Mouse (Mus musculus) testis, postnatal 14 days (tissue): ENCODE measurements around the gene Izumo2.

Source experiments
- DNase-seq: peaks from one replicate; pipeline ENCODE4 v3.0.0; 2021; ENCODE audit warnings: low spot score

The Izumo2 gene

GRCm38 (mm10) chr7:44708574-44708973 lies at the start of gene Izumo2:
Gene Izumo2 (plus strand): TSS chr7:44708742.
- no peak for DNase-seq

DNA sequence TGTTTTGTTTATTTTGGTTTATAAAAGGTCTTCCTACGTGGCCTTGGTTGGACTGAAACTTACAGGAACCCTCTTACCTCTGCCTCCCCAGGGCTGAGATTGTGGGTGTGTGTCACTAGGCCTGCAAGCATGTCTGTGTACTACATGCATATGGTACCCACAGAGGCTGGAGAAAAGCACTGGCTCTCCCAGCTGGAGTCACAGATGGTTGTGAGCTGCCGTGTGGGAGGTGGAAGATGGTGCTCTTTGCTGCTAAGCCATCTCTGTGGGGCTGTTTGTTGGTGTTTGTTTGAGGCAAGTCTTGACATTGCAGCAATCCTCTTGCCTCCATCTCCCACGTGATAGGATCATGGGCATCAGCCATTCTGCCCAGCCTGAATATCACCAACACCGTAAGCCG lies 47.3 kb upstream of the Izumo2 start:
- DNase-seq = no peak

GRCm38 (mm10) chr7:44662168-44662567 lies 46.4 kb upstream of the Izumo2 start:
- no peak for DNase-seq

DNA sequence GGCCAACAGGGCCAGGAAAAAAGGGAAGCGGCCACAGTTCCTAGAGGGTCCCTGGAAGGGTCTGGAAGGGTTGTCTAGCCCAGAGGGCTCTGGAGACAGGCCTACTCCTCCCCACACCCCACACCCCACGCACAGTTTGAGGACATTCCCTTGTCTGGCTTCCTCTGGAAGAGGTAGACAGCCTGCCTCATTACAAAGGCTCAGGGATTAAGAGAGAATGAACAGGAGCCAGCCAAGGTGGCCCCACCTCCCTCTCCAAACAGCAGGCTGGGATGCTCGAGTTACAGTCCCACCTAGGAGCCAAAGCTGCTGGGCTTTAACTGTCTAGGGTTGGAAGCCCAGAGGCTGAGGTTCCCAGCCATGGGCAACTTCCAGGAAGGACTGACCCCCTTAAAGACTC lies 46.0 kb upstream of the Izumo2 start:
- no peak for DNase-seq

- no peak for DNase-seq
These were observed 45.0 kb upstream of the Izumo2 start for GRCm38 (mm10) chr7:44663546-44663945.

- DNase-seq = no peak
These were observed 43.8 kb upstream of the Izumo2 start for GRCm38 (mm10) chr7:44664731-44665130.

- DNase-seq = no peak
These were observed 42.1 kb upstream of the Izumo2 start for GRCm38 (mm10) chr7:44666462-44666861.

DNA sequence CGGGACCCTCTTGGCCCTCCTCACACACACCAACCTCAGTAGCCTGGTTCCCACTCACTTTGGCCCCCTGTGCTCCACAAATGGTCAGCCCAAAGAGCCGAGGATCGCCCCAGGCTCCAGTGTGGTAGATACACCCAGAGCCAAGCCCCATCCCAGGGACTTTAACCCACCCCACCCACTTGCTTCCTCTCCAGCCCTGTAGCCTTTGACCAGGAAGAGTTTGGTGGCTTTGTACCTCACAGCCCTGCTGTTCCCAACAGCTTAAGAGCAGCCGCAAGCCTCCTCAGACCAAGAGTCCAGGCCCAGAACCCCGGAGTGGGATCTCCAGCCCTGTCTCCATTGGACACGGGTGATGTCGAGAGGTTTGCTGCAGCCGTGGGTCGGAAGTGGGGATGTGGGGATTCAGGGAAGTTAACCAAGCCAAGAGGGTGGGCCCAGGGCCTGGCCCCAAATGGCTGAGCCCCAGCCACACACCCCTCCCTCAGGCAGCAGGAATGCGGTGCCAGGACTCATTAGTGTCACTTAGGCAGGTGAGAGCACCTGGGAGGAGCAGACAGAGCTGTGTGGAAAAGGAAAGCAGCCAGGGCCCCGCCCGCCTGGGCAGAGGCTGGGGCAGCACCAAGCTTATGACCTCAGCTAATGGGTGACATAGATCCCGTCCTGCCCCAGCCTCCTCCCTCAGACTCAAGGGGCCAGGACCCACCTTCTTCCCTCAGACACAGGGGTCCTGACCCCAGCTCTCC lies 40.4 kb upstream of the Izumo2 start:
- no peak for DNase-seq

DNA sequence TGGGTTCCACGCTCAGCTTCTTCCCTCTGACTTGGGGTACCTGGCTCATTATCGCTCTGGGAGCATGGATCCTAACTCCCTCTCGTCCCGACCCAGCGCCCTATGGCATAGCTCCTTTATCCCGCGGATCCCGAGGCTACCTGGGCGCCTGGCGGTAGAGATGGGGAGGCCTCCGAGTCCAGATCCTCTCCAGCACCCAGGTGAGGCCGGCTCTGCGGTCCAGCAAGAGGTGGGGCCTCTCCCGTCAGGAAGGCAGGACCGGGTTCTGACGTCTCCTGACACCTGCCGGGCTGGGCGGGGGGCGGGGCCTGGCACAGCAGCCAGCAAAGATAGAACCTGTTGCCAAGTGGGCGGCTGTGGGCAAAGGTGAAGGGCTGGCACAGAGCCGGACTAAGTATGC lies 39.4 kb upstream of the Izumo2 start:
- no peak for DNase-seq

DNA sequence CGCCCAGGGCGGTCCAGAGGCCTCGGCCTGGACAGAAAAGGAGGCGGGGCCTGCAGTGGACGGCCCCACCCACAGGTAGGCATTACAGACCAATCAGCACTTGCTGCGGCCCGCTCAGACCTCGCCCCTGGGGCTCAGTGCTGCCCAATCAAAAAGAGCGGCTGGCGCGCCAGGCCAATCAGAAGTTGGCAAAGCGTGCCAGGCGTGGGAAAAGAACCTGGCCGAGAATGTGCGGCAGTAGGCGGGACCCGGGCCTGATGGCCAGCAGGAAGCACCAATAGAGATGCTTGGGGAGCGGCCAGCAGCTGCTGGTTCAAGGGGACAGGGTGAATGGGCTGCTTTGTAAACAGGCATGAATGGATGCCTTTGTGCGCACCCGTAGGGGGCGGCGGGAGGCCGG lies 37.7 kb upstream of the Izumo2 start, which contains the start of gene Myh14:
TSS of gene Myh14 (minus strand) at position 41 of the 400 bp plus-strand sequence.
- peak; percentile 93 for DNase-seq

DNA sequence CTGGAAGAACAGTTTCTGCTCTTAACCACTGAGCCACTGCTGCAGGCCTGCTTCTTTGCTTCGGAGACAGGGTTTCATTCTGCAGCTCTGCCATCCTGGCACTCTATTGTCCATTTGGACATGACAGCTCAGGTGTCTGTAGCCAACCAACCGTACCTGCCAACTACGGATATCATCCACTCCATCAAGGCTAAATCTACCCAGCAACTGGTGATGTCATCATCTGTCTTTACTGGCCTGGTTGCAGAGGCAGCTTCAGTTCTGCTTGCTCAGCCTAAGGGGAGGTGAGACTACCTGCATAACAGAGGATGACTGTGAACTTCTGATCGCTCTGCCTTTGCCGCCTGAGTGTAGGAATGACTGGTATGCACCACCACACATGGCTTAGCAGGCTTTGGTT lies 36.3 kb upstream of the Izumo2 start:
- DNase-seq = no peak

- DNase-seq = no peak
These were observed 34.0 kb upstream of the Izumo2 start for GRCm38 (mm10) chr7:44674511-44674910.

- DNase-seq = no peak
These were observed 33.4 kb upstream of the Izumo2 start for GRCm38 (mm10) chr7:44675171-44675570.

GRCm38 (mm10) chr7:44676126-44676525 lies 32.4 kb upstream of the Izumo2 start:
- DNase-seq = no peak

- DNase-seq = no peak
These were observed 31.9 kb upstream of the Izumo2 start for GRCm38 (mm10) chr7:44676611-44677010.

- DNase-seq = no peak
These were observed 24.9 kb upstream of the Izumo2 start for GRCm38 (mm10) chr7:44683656-44684055.

- no peak for DNase-seq
These were observed 22.8 kb upstream of the Izumo2 start for GRCm38 (mm10) chr7:44685531-44686402.

DNA sequence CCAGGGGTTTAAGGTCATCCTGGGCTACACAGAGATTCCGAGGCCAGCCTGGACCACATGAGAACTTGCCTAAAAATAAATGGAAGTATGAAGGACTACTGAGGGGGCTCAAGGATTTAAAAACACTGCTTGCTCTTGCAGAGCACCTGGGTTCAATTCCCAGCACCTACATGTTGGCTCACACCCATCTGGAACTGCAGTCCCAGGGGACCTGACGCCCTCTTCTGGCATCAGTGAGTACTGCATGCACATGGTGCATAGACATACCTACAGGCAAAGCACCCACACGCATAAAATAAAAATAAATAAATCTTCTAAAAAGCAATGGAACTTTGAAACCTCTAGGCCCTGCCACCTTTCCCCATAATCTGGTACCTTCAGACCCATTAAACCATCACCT lies 19.7 kb upstream of the Izumo2 start:
- no peak for DNase-seq

DNA sequence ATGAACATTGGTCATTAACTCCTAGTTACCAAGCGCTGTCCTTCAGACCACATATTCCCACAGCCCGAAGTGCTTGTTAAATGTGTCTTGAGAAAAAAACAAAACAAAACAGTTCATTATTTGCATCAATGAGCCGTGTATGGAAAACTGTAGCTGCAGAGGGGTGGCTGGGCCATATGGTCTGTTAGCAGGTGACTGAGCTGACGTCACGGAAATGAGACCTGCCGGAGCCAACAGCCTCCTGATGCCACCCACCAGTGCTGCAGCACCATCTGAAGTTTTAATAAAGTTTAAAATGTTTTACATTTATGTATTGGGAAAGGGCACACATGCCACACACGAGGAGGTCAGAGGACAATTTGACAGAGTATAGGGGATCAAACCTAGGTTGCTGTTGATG lies 19.2 kb upstream of the Izumo2 start:
- no peak for DNase-seq

- DNase-seq = peak; percentile 58
These were observed 14.9 kb upstream of the Izumo2 start for GRCm38 (mm10) chr7:44693427-44694175.

DNA sequence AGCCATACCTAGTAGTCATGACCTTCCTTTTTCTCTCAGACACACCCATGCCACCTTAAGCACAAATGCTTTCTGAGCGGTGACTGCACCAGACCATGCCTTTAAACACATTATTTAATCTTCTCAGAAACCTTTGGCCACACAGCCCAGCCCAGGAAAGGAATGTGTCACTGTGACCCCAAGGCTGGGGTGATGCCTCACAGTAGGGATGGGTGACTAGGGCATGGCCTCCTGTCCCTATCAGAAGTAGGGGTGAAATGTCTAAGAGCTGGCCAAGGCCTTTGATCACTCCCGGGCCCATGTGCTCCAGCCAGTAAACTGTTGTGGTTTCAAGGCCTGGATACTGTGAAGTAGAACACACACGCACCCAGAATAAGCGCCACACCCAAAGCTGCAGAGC lies 13.3 kb upstream of the Izumo2 start:
- no peak for DNase-seq

DNA sequence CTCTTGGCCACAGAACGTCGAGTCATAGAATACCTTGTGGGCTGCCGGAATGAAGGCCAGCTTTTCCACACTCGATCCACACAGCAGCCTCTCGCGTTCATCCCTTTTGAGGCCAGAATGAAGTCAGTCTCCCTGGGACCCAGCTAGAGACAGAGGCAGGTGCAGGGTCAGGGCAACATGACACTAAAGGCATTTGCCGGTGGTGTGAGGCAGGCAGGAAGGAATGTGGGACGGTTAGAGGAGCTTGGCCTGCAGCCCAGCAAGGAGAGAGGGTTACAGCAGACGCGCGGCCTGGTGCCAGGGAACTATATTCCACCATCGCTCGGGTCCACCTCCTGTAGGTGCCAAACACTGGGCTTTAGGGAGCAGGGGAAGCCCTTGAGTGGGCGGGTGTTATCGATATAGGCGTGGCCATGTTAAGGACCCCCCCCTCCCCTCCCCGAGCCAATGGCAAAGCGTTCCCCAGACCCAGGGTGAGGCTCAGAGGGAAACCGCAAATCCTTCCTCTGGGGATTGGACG lies 11.3 kb upstream of the Izumo2 start:
- DNase-seq = peak; percentile 50
